Mouse (Mus musculus) left cerebral cortex, postnatal 14 days (tissue): ENCODE data around the gene Elp1. TPM values are rescaled to one million over a fixed set of nuclear protein-coding genes. Genes with fewer than 3 reads are reported as not detected.

Experiments used
- DNase-seq, 2 experiments: peaks; one replicate each; pipeline ENCODE4 v3.0.0; 2021 to 2022; ENCODE audit warnings: low spot score in 2 of 2, mixed read lengths in 1 of 2
- intact Hi-C: fragments of 180-260 bp; cut with DNase I; formaldehyde crosslinking; loops from one replicate; pipeline ENCODE4 v1.15.1; 2025
- total RNA-seq, 2 experiments: library from RNA; stranded (reverse); gene quantifications; 2 replicates each; pipeline ENCODE4 v1.2.3; 2021

The Elp1 gene
- total RNA-seq, 2 experiments from 2014 or later, result 70.2 to 74.4 TPM

GRCm38 (mm10) chr4:56802669-56803150 is 579 bp upstream of the Elp1 start:
- no peak for DNase-seq
- intact Hi-C loops, result no loop called here

- intact Hi-C loops, result no loop called here
- DNase-seq, result peak; percentile 30 to 48
Observed at GRCm38 (mm10) chr4:56791373-56791772, 10.8 kb downstream of the Elp1 start.

- DNase-seq, result no peak
- intact Hi-C loops, result no loop called here
Observed at GRCm38 (mm10) chr4:56771065-56771464, 31.1 kb downstream of the Elp1 start.

GRCm38 (mm10) chr4:56768913-56769312 is 33.2 kb downstream of the Elp1 start:
- intact Hi-C loops, result no loop called here
- no peak for DNase-seq

DNA sequence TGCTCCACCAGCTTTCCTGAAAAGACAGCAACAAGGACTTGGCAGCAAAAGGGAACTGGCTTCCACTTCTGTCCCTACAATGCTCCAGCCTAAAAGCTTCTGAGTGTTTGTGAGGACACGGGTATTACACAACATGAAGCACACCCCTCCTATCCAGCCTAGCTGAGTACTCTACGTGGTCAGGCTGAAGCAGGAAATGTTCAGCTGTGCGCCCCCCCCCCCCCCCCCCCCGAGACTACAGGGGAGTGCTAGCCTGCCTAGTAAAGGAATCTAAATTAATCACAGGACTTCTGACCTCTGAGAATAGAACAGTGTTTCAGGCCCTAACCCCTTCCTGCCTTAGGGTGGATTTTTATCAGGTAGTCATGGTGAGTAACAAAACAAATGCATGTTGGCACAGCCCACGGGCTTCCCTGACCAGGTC is 34.3 kb downstream of the Elp1 start:
- intact Hi-C loops, result no loop called here
- DNase-seq, result peak in 1 of 2 experiments; percentile 38

- DNase-seq, result no peak
- intact Hi-C loops, result no loop called here
Observed at GRCm38 (mm10) chr4:56757693-56758092, 44.4 kb downstream of the Elp1 start.

DNA sequence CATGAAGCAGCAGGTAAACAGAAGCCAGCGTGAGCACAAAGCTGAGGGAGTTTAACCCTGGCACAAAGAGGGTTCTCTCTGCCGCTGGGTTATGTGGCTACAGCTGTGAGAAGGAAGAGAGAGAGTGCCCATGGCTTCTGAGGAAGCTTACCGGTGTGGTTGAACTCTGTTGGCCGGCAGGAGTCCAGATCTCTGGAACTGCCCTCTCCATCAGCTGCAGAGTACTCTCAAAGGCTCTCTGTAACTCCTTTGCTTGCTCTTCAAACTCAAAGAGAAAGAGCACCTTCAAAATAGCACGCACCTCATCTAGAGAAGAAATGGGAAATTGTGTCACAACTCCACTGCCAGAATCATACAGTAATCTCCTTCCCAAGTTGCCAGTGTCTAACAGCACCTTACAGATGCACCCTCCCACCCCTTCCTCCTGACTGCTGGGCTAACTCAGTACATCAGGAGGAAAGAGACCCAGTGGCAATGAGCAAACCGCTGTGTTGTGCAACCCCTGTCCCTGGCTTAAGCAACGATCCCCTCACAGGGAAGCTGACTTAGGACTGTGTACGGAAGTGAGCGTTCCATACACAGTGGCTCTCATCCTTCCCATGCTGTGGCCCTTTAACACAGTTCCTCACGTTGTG is 45.0 kb downstream of the Elp1 start:
- no peak for DNase-seq
- intact Hi-C loops, result no loop called here

DNA sequence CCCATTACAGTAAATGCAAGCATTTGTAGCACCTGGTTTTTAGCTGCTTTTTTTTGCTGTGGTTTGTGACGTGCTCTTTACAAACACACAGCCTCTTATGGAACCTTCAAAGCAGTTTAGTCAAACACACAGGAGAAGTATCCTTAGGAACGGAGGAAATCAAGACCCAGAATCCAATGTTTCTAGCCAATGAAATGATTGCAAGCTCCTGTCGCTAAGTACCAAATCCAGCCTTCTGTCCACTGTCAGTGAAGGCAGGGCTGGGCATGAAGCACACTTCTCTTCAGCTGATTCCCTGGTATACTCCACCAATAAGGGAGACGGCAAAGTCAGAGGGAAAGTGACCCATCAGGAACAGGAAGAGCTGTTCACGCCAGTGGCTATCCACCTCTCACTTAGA is 46.1 kb downstream of the Elp1 start:
- intact Hi-C loops, result no loop called here
- DNase-seq, result no peak

- intact Hi-C loops, result no loop called here
- no peak for DNase-seq
Observed at GRCm38 (mm10) chr4:56747456-56747855, 54.7 kb downstream of the Elp1 start.

DNA sequence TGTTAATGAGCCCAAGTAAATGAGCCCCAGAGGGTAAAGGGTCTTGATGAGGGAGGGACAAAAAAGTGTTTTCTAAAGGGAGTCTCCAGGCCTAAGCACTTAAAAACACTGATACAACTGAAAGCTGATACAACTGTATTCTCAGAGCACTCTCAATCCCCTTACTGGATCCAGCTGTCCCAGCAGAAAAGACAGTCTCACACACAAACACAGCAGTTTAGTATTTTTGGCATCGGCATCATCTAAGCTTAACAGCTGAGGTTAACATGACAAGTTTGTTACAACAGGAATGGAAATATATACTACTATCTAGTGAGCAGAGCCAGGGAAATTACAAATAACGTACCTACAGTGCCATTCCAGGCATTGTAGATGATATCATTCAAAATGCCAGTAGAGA is 55.8 kb downstream of the Elp1 start:
- intact Hi-C loops, result no loop called here
- DNase-seq, result no peak

GRCm38 (mm10) chr4:56743363-56744195 is 58.6 kb downstream of the Elp1 start, which contains the start of gene Actl7a:
Actl7a (plus strand) TSS chr4:56743413.
- no peak for DNase-seq
- intact Hi-C loops, result no loop called here

DNA sequence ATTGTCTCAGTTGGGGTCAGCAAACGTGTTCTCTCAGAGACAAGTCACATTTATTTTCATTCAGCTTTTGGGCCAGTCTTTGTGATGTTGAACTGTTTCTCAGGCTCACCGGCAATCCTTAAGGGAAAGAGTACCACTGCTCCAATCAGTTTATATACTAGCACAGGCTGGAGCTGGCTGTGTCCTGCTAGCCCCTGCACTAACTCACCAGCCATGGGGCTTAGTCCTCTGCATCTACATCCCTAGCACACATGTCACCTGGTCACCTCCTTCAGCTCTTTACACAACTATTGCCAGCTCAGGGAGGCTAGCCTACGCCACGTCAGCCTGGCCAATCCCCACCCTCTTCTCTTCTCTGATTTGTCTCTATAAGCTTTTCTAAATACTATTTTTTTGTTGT is 59.4 kb downstream of the Elp1 start:
- intact Hi-C loops, result no loop called here
- no peak for DNase-seq

DNA sequence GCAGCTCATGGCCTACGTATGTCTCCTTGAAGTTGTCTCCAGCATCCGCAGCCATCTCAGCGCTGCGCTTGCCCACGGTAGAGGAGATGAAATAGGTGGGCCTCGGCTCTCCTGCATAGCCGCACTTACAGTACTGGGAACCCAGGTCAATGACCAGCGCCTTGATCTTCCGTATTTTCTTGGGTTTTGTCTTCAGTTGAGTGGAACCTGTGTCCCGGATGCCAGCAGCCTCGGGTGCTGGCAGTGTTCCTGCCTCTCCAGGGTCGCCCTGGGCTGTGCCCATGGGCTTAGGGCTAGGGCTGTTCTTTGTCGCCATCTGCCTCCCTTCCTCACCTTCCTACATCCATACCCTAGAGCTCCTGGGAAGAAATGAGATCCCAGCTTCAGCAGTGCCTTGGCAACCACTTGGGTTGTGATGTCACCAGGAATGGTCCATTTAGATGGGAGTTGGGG is 61.1 kb downstream of the Elp1 start, which contains the start of gene Actl7b:
Actl7b (minus strand) TSS at position 403 of the 453 bp plus-strand sequence.
- intact Hi-C loops, result no loop called here
- DNase-seq, result no peak

- no peak for DNase-seq
- intact Hi-C loops, result no loop called here
Observed at GRCm38 (mm10) chr4:56740611-56741010, 61.5 kb downstream of the Elp1 start.

DNA sequence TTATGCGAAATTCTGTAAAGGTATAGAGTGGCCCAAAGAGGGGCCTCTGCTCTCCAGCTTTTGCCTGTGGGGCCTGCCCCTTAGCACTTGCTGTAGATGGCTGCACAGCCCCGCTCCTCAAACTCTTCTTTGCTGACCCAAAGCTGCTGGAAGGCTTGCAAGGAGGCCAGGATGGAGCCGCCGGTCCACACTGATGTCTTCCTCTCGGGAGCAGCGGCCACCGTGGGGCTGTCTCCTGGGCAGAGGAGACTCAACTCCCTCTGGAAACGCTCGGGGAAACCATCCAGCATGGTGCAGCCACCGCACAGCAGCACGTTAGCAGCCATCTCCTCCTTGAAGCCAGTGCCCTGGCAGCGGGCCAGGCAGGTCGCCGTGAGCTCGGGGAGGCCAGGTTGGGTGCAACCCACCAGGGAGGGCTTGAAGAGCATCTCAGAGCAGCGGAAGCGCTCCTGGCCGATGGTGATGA is 62.1 kb downstream of the Elp1 start, which contains the start of gene Gm26657:
Gm26657 (plus strand) TSS at position 51 of the 466 bp plus-strand sequence.
- DNase-seq, result no peak
- intact Hi-C loops, result no loop called here

DNA sequence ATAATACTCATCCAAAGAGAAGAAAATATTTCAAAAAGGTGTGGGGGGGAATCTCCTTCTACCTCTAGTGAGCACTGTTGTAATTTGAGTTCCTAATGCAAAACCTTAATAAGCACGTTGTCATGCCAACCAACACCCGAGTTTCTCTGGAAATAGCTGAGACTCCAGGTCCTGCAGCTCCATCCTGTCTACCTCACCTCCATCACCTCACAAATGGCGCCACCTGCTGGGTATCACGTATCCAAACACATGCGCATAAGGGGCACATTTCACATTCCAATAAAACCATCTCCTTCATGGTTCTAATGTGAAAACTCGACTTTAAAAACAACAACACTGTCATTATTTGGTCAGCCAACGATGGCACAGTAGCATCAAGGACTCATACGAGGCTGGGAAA is 76.3 kb downstream of the Elp1 start:
- intact Hi-C loops, result no loop called here
- peak in 1 of 2 experiments; percentile 40 for DNase-seq

GRCm38 (mm10) chr4:56723237-56723636 is 78.9 kb downstream of the Elp1 start:
- intact Hi-C loops, result no loop called here
- no peak for DNase-seq

GRCm38 (mm10) chr4:56722346-56722745 is 79.8 kb downstream of the Elp1 start:
- intact Hi-C loops, result no loop called here
- no peak for DNase-seq

DNA sequence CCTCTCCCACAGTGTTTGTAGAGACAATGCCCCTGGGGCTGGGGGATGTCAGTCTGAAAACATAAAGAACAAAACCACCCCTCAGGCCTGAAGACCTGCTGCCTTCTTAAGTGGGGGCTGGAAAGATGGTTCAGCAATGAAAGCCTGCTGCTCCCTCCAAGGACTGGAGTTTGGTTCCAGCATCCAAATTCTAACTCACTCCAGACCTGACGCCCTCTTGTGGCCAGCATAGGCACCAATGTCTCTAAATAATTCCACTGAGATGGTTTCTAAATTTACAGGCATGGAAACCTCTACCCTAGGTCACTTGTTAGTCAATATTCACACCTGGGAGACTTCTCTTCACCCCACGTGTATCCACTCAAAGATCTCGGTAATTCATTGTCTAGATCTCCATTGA is 80.7 kb downstream of the Elp1 start:
- DNase-seq, result no peak
- intact Hi-C loops, result no loop called here

DNA sequence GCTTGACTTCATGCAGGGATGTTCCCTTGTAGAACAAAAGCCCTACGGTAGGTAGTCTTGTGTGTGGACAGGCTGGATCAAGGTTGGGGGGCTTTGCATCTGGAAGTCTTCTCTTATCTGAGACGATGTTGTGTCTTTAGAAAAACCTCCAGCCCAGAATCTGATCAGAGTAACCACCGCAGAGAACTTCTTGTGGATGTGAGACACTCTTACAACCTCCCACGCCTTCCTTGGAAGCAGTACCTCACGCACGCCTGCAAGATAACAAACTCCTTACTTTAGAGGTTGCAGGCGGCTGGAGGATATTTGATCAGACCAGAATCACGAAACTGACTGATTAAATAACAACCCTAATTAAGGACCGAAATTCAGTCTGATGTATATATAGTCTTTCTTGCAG is 81.7 kb downstream of the Elp1 start:
- no peak for DNase-seq
- intact Hi-C loops, result no loop called here
